Mouse (Mus musculus) lung, embryonic 14.5 days (tissue): ENCODE measurements around the gene Lrch1. TPM values are rescaled to one million over a fixed set of nuclear protein-coding genes. Genes with fewer than 3 reads are reported as not detected.

Source experiments
- ATAC-seq: fragments of 200-750 bp; cut with Nextera tagmentation; 2 replicates; pipeline ENCODE4 v1.8.0; 2017; ENCODE audit warnings: mild to moderate bottlenecking, moderate TSS enrichment, moderate library complexity; ENCODE audit not compliant: insufficient read depth
- DNase-seq: peaks from one replicate; pipeline ENCODE4 v3.0.0-alpha.2; 2015
- H3K27ac ChIP-seq: fragments of 300-500 bp; sonication (generic); 2 replicates; pipeline ENCODE4 v1.5.1; 2014; ENCODE audit warnings: low read depth, mild to moderate bottlenecking, moderate library complexity
- H3K27me3 ChIP-seq: fragments of 300-500 bp; sonication (generic); 2 replicates; pipeline ENCODE4 v1.6.1; 2014; ENCODE audit warnings: low read length, control low read depth; ENCODE audit not compliant: insufficient read depth
- H3K36me3 ChIP-seq: fragments of 300-500 bp; sonication (generic); 2 replicates; pipeline ENCODE4 v1.6.1; 2014; ENCODE audit warnings: control low read depth; ENCODE audit not compliant: insufficient read depth
- H3K4me1 ChIP-seq: fragments of 300-500 bp; sonication (generic); 2 replicates; pipeline ENCODE4 v1.6.1; 2014; ENCODE audit warnings: antibody characterized with exemption, control low read depth; ENCODE audit not compliant: insufficient read depth
- H3K4me2 ChIP-seq: fragments of 300-500 bp; sonication (generic); 2 replicates; pipeline ENCODE4 v1.6.1; 2014; ENCODE audit warnings: mild to moderate bottlenecking
- H3K4me3 ChIP-seq: fragments of 300-500 bp; sonication (generic); 2 replicates; pipeline ENCODE4 v1.5.1; 2014; ENCODE audit warnings: low read depth, low read length
- H3K9ac ChIP-seq: fragments of 300-500 bp; sonication (generic); 2 replicates; pipeline ENCODE4 v1.6.1; 2014
- H3K9me3 ChIP-seq: fragments of 300-500 bp; sonication (generic); 2 replicates; pipeline ENCODE4 v1.6.1; 2016; ENCODE audit warnings: low read depth, low read length, control low read depth
- CTCF ChIP-seq: IDR thresholded peaks from 2 replicates; pipeline ENCODE4 v1.5.1; 2016; ENCODE audit warnings: antibody characterized with exemption, low read depth
- WGBS: fragments of 180-500 bp; shearing (Covaris S2); extraction: QIAGEN DNeasy Blood & Tissue Kit; methylation state at CpG from one replicate; pipeline ENCODE4 v1.1.7; 2014; 5-methylcytosine and 5-hydroxymethylcytosine counted together
- polyA plus RNA-seq: library from polyadenylated mRNA; unstranded; fragments of >200 nt; fragmentation: Nextera tagmentation; extraction: Ambion mirVana; gene quantifications from 2 replicates; pipeline ENCODE4 v1.2.1, GENCODE M21; 2014

Lrch1 gene
- polyA plus RNA-seq, 1 experiment from 2014 or later: 23.9 TPM

GRCm38 (mm10) chr14:74731221-74732078, 216.2 kb downstream of the Lrch1 start:
- DNase-seq: peak; percentile 53
- Histone ChIP-seq H3K9ac (peak overlapping the region; percentile 34; the same call in 1 of the 2 replicates), H3K4me3 (peak overlapping the region; percentile 78), H3K27me3 (no peaks in the 10 kb centered on the region), H3K27ac (peak overlapping the region; percentile 58; the same call in 1 of the 2 replicates), H3K4me2 (peak overlapping the region; percentile 75), H3K4me1 (0 out of 2 replicates have a peak, but pooled peaks cover 12% of the 10 kb centered on the region), H3K36me3 (peaks cover 7% of the 10 kb centered on the region; the same call in 1 of the 2 replicates), H3K9me3 (no peaks in the 10 kb centered on the region)
- no peak for ATAC-seq
- 21% methylated on average over 9 of the region's 9 CpGs for WGBS
- no peak for TF ChIP-seq CTCF

GRCm38 (mm10) chr14:74723541-74723940, 224.1 kb downstream of the Lrch1 start:
- ATAC-seq (no peak), DNase-seq (no peak)
- 71% methylated on average over 3 of the region's 3 CpGs for WGBS

DNA sequence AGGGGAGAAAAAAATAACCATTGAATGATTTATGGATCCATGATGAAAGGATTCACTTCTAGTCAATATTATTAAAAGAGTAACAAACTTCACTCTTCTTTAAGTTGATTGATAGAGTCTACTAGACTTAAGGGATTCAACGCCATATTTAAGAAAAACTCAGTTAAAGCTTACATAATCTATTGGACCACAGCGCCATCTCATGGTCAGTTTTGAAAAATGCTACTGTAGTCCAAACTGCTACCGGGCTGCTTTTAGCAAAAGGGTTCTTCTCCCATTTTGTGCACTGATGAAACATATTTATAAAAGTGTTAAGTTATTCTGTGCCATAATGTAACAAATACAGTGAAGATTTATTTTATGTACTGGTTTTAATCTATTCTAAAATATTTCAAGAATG, 238.6 kb downstream of the Lrch1 start:
- ATAC-seq (no peak), DNase-seq (peak; percentile 84)
- Histone ChIP-seq H3K4me2 (no peak overlapping the region), H3K4me1 (no peaks in the 10 kb centered on the region), H3K27me3 (no peaks in the 10 kb centered on the region), H3K27ac (no peak overlapping the region), H3K9me3 (no peaks in the 10 kb centered on the region), H3K4me3 (no peak overlapping the region), H3K36me3 (no peaks in the 10 kb centered on the region), H3K9ac (no peak overlapping the region)
- peak; percentile 59 for TF ChIP-seq CTCF
- 14% methylated on average over 3 of the region's 3 CpGs for WGBS

More at GRCm38 (mm10) chr14:74723541-74723940, 224.1 kb downstream of the Lrch1 start:
- Histone ChIP-seq H3K27ac (no peak overlapping the region), H3K9me3 (no peaks in the 10 kb centered on the region), H3K4me3 (no peak overlapping the region), H3K27me3 (no peaks in the 10 kb centered on the region), H3K36me3 (no peaks in the 10 kb centered on the region), H3K4me2 (no peak overlapping the region), H3K9ac (no peak overlapping the region), H3K4me1 (no peaks in the 10 kb centered on the region)
- no peak for TF ChIP-seq CTCF

Other genes with a start within 250 kb of the Lrch1 start
- 388 and 416 TPM in 2 replicates for gene Esd, start 215.6 kb downstream of the Lrch1 start, polyA plus RNA-seq
- gene Rubcnl, start 68.2 kb upstream of the Lrch1 start, polyA plus RNA-seq: 0.35 and 0.89 TPM in 2 replicates
- gene Lrrc63, start 183.0 kb upstream of the Lrch1 start, polyA plus RNA-seq: 0.07 and 0.09 TPM in 2 replicates
- gene Lcp1, start 183.2 kb upstream of the Lrch1 start, polyA plus RNA-seq: 49.7 and 55.6 TPM in 2 replicates